Mouse (Mus musculus) gonadal fat pad, adult 2 months (tissue): ENCODE results near the gene Wfdc5. TPM values are rescaled to one million over a fixed set of nuclear protein-coding genes. Genes with fewer than 3 reads are reported as not detected.
"Not testable (repeated sequence)": the region's sequence is repeated elsewhere in the genome, so short reads cannot be mapped to it uniquely, and the experiment has no call there.

ENCODE experiments used
- DNase-seq: peaks from one replicate; pipeline ENCODE4 v3.0.0-alpha.2; 2012; ENCODE audit warnings: low read depth
- polyA plus RNA-seq: library from polyadenylated mRNA; depleted of rRNA; stranded (reverse); fragments of >200 nt; gene quantifications from 2 replicates; pipeline ENCODE4 v1.2.3, GENCODE M21; 2012; rRNA removed

Wfdc5 gene
- polyA plus RNA-seq: 0.07 TPM in 1 of 2 replicates, not detected in the other

DNA sequence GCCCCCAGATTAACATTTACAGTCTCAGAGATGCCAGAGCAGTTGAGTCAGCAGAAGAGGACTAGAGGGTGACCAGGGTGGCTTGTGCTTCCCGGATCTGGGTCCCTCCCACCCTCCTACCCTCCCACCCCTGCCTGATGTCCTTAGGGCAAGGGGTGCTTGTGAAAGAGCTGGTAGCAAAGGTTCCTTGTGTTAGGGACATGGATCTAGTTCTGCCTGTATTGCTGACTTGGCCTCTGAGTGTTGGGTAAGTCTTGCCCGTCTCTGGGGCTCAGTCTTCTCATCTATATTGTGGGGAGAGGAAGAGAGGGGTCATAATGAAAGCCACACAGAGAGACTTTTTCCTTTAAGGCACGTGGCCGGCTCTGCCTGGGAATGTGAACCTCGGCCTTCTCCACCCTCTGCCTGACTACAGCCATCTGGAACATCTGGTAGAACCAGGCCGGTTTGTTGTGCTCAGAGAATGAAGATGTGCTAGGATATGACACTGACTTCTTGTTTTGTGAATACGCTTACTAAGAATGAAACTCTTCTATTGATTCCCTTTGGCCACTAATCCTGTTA lies at the start of gene Wfdc5:
TSS of gene Wfdc5 (minus strand) at position 51 of the 564 bp plus-strand sequence.
- DNase-seq: no peak

DNA sequence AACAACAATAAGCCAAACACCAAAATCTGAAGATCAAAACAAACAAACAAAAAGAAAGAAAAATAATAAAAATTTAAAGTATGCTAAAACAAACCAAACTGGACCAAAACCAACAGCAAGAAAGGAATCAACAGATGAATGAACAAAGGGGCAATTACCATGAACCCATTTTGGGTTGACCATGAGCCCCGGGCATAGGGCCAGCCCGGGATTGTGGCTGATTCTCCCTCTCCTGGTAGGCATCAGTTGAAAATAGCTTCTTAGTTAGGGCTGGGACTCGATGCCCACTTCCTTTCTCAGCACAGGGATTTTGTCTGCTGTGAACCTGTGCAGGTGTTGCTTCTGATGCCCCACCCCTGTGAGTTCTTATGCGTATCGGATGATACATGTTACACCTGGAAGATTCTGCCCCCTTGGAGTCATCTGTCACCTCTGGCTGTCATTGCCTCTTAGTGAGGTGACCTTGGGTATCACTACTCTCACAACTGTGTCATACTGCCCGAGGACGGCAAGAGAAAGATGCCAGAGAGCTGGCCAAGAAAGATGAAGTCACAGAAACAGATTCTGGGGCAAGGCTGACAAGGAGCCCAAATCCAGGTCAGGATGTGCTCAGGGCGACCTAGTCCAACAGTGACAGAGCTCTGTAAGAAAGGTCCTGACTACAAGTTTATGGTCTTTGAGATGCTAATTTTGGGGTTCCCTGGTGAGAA lies 46.0 kb upstream of the Wfdc5 start:
- DNase-seq: no peak

DNA sequence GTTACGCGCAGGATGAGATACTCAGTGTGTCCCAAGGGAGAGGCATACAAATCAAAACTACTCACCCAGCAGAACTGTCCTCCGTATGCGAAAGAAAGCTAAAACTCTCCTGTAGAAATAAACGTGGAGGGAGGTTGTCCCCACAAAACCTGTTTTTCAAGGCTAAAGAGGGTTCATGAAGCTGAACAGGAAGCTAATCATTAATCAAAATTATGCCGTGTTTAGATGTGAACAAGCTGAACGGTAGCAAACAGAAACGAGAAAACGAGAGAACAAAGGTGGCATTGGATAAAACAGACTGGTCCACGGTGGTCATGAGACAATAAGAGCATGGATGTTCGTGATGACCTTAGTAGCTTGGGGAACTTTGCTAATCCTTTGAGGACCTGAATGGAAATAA lies 39.0 kb upstream of the Wfdc5 start, which contains the start of gene Wfdc15b:
TSS of gene Wfdc15b (minus strand) at position 139 of the 400 bp plus-strand sequence.
- no peak for DNase-seq

DNA sequence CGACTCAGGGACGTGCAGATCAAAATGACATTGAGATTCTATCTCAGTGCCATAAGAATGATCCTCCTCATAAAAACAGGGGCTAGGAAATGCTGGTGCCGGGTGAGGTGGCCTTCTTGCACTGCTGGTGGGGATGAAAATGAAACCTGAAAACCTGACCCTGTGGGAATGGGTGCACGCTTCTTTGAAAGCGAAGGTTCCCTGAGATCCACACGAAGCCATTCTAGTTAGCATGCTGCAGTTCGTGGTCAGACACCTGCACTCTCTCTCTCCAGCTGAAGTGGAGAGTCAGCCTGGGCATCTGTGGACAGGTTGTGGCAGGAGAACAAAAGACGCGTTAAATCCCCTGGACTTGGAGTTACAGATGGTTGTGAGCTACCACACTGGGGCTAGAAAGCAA lies 36.8 kb upstream of the Wfdc5 start:
- no peak for DNase-seq

DNA sequence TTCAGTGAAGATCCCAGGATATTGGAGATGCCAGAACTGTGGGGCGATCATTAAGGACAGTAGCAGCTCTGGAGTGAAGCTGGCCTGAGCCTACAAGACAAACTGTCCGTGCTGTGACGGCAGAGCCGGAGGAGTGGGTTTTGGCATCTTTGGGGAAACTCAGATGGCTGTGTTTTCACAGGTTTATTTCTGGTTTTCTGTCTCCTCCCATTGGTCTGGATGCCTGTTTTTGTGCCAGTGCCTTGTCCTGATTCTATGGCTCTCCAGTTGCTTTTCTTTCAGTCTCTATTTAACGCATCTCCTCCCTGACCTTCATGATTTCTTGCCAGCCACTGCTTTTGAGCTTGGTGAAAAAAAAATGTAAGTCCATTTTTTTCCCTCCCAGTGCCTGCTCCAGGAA lies 30.2 kb upstream of the Wfdc5 start:
- no peak for DNase-seq

DNA sequence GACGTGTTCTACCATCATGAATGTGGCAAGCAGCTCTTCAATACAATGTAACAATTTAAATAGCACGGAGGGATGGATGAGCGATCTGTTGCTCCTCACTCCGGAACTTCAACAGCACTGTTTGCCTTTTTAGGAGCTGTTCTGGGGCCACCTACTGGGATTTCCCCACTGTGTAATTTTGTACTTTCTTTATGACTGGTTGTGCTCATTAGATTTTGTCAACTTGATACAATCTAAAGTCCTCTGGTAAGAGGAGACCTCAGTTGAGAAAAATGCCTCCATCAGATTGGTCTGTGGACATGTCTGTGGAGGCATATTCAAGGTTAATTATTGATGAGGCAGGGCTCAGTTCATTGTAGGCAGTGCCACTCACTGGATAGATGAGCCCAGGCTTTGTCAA lies 28.4 kb upstream of the Wfdc5 start:
- no peak for DNase-seq

DNA sequence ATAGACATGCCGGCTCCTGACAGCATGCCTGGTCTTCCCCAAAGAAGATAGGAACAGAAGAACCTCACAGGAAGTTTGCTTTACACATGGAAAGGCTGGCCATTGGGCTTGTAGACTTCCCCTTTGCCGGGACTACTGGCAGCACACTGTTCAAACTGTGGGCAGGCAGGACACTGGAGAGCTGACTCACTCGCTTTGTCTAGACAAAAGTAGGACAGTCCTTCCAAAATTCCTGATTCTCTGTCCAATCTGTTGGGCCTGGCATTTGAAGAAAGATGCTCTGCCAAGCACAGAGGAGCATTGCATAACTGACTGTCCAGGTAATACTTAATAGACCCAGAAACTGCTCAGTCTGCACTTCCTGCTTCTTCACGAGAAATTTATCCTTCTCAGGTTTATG lies 24.1 kb upstream of the Wfdc5 start:
- DNase-seq: no peak

DNA sequence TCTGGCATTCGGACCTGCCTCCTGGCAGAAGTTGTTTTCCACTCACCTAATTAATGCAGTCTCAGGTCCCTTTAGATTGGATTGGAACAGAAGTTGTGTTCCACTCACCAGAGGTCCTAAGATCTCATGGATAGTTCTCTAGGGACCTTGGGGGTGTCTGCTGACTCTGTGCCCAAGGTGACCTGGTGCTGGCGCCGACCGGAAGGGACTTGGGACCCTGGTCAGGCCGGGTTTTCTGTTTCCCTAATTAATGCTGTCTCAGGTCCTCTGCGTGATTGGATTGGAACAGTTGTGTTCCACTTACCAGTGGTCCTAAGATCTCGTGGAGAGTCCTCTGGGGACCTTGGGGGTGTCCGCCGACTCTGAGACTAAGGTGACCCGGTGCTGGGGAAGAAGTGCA lies 23.5 kb upstream of the Wfdc5 start:
- DNase-seq: not testable (repeated sequence)

DNA sequence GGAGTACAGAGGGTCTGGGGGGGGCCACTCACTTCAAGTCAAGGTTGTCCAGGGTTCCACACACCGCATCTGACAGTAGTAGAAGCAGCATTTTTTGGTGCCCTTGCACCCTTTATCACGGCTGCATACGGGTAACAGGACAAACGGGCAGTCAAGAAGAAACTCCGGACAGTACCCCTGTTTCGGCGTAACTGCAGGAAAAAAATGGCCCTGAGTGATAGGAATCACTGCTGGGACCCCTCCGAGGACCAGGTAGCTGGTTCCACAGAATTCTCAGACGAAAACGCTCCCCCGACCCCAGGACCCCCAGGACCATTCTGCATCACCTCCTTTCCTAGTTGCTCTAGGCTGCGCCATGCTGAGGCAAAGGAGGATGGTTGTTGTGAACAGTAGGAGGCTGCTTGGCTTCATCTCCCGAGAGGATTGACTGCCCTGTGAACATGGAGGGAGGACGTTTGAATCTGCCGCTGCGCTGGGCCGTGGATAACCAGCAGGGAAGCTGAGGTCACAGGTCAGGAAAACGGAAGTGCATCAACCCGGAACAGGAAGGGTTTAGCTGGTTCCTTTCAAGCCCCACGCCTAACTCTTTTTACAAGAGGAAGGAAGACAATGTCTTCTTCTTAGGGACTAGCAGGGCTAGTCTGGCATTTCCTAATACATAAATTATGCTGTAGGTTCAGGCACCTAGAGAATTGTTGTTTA lies 17.2 kb upstream of the Wfdc5 start, which contains the start of gene Wfdc15a:
TSS of gene Wfdc15a (minus strand) at position 505 of the 702 bp plus-strand sequence.
- no peak for DNase-seq

DNA sequence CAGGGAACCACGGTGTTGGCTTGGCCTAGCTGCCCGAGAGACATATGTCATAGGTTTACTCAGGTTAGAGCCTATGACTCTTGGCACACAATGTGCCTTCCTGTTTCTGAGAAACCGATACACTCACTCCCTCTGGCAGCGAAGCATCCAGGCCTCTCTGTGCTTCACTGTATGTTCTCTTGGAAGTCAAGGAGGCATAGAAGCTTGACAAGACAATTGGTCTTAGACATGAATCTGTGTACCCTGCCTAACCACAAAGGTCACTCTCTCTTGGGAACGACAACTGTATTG lies 14.1 kb upstream of the Wfdc5 start:
- no peak for DNase-seq

DNA sequence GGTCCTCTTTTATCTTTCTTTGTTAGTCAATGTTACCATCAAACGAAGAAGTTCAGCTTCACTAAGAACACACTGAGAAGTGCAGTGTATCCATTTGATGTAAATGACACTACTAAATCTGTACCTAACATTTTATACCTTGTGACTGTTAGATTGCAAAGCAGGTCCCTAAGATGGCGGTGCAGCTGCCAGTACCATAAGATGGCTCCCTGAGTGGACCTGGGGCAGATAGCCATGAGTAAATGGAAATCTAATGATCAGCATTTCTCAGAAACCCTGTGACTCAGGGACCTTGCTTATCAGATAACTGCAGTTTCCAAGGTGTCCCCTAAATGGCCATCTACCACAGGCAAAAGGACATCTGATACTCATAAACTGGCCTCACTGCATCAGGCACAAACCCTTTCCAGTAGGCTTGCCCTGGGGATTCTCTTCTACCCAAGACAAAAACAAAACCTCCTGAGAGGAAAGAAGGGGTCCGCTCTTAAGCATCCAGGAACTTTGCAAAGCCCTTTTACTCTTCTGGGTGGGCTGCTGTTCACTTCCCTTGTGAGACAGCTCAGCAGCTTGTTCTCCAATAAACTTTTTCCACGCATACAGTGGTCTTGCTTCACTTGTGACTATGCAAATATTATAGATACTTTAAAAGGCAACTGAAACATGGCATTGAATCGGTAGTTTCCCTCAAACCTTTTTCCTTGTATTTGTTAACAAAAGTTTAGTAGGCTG lies 13.6 kb upstream of the Wfdc5 start:
- DNase-seq: no peak

DNA sequence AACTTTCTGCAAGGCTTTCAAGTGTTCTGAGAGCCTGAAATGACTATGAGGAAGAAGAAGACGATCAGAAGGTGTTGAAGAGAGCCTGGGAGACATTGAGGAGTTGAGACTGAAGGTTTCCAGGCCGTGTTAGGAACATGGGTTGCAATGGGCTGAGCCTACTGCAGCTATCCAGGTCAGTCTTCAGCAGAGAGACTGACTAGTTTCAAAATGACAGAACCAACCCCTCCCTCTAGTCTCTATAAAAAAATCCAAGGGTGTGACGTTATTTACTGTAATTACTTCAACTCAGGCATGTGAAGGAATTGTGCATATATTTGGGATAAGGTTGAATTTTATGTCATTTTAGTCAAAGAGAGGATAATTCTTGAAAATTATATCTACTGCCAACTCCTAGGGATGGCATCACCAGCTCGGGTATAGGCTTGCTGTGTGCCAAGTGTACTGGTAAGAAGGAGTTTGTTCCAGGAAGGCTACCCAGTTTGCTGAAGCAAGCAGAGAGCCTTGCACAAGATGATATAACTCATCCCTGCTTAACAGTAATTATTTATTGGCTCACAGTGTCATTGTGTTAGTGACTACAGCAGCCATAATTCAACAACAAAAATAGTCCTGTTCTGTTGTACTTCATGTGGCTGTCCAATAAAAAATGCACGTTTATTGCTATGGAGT lies 12.6 kb upstream of the Wfdc5 start:
- DNase-seq: no peak

DNA sequence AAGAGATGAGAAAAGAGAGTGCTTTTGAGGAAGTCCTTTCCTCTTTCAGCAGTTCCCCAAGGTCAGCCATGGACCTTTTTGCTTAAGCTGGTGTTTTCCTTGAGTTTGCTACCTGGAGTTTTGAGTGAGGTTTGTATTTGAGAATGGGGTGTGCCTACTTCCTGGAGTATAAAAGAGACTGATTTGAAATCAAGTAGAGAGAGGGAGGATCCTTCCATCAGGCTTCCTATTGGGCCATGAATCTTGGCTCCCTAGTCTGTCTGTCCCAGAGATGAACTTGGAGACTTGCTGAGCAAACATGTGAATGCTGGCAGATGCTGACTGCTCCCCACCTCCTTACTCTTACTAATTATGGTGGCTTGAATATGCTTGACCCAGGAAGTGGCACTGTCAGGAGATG lies 9.7 kb upstream of the Wfdc5 start:
- no peak for DNase-seq

DNA sequence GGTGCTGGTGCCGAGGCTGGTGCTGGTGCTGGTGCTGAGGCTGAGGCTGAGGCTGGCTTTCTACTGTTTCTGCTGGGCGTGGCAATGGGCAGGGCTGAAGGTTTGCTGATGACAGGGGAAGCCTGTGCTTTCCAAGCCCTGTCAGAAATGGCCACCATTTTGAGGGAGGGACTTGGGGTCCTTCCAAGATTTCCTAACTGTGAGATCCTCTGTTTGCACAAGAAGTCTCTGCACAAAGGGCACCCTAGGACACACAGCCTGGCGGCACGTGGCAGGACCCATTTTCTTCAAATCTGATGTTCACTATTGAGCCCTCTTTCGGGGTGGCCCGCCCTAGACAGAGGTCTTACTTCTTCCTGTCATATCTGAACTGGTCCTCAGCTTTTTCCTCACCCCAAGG lies 8.0 kb upstream of the Wfdc5 start, which contains the start of gene Wfdc12:
TSS of gene Wfdc12 (minus strand) at position 33 of the 400 bp plus-strand sequence.
- no peak for DNase-seq

DNA sequence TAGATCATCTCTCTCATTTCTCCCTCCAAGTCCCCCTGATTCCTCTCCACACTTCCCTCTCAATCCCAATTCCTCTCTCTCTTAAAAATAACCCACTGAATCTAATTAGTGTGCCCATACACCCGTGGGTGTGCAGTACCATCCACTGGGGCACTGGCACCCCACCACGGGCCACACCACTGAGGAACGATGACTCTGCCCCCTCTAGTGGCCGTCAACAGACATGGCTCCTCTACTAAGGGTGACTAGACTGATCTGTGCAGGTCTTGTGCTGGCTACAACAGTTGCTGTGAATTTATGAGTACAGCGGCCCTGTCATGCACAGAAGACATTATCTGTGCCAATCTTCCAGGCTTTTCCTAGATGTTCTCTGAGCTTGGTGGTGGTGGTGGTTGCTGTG lies 6.2 kb upstream of the Wfdc5 start:
- DNase-seq: no peak

DNA sequence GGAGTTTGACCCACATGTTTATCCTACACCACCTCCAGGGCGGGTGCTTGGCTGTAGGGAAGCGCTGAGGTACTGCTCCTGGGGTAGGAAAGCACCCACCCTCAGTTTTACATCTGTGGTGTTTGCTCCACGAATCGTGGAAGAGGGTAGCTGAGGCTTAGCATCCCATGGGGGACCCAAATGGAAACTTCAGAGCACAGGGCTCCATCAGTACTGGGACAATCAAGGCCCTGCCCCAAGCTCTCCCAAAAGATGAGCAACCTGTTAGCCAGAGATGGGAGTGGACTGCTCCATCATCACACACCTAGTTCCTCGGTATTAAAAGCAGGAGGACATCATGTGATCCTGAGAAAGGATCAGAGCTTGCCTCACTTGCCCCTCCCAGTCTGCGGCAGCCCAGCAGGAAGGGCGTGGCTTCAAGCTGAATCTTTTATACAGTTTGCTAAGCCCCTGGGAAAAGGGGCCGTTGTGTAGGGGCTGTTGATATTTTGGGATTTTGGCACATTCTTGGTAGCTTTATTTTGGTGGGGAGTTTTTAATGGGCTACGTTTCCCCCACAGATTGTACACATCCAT lies 1.7 kb upstream of the Wfdc5 start:
- DNase-seq: no peak

DNA sequence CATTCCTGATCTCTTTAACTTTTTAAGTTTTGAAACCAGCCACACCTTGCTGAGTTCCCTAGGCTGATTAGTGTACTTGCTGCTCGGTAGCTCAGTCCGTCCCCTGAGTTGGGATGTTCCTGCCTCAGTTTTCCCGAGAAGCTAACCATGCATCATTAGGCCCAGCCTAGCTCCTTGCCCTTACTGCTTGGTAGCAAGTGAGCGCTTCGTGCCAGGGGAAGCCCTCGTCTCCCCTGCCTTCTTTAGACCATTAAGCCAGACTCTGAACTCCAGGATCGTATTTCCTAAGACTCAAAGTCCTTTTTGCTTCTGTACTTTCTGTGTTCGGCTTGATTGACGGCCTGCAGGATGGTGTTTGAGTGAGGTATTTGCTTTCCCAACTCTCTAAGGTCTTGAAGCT lies 798 bp upstream of the Wfdc5 start:
- no peak for DNase-seq

DNA sequence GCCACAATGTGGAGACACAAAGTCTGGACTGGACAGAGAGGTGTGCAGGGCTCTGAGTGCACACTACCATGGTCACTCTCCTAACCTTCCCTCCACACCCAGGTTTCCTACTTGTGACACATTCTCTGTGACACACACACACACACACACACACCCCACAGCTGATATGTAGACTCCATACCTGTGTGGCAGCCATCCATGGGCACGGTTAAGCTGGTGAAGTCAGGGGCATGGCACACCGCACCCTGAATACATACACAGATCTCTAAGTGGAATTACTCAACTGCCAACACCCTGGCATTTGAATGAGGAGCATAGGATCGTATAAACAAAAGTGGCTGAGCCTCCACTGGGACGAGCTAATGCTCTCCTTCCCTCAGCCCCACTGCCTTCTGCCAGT lies 1.8 kb downstream of the Wfdc5 start:
- DNase-seq: no peak

DNA sequence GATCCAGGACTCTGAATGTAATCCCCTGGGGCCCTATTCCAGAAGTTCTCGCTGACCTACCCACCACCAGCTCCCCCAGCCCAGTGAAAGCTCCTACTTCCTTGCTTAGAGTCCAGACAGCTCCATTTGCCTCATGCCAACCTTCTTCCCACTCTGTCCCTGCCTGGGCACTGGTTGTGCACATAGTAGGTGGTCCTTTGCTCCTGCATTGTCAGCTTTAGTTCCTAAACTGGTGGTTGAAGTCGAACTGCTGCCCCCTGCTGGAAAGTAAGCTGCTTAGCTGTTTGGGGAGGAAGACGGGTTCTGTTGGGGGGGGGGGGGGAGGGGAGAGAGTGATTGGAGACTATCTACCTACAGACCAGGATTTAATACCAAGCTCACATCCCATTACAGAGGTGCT lies 2.4 kb downstream of the Wfdc5 start:
- DNase-seq: no peak

DNA sequence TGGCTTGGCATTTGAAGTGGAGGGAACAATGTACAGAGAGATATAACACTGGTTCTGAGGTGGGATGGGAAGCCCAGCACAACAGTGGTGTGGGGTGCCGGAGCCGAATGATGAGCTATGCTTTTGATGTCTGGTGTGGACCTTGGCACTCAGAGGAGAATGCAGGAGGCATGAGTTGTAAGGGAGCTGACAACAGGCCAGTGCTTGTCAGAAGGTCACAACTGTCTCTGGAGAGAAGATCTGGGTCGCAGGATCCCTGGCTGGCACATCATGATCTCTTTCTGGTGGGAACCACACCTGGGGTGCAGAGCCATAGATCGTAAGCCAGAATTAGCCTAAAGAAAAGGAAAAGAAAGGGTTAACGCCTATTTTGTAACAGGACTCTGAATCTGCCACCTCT lies 4.7 kb downstream of the Wfdc5 start:
- DNase-seq: no peak

DNA sequence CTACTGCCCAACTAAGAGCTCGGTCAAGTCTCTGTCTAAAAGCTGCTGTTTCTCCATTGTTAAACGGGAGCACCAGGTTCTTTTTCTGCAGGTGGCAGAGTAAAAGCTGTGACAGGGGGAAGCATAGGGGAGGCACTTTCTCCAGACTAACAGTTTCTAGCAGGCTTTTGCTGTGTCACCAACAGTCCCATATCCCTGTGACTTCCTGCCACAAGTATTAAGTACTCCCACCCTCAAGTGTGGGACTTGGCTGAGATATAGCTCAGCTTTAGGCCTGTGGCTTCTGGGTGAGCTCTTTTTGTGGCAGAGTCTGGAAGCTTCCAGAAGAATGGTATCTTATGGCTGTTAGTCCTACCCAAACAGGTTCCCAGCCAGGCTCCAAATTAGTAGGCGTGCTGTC lies 6.7 kb downstream of the Wfdc5 start:
- DNase-seq: no peak
